Mouse (Mus musculus): Measurements from ENCODE around the gene Guca2a. TPM values are rescaled to one million over a fixed set of nuclear protein-coding genes. Genes with fewer than 3 reads are reported as not detected.

The Guca2a gene
- polyA plus RNA-seq, 1 experiment from 2014 or later = 1.5 TPM

- H3K9ac ChIP-seq (ENCODE audit: low read length) = no peak overlapping the region
- no peak overlapping the region for H3K4me2 ChIP-seq (ENCODE audit: low read depth, low read length)
- no peak overlapping the region for H3K4me3 ChIP-seq (ENCODE audit: low read length)
- H3K4me1 ChIP-seq (ENCODE audit: control insufficient read depth, insufficient read depth, low read length) = peaks cover 20% of the 10 kb centered on the region
- no peak overlapping the region for H3K27ac ChIP-seq (ENCODE audit: low read length)
- ATAC-seq (replicated peaks; ENCODE audit: extremely low read depth, insufficient read depth, low FRiP score) = no peak
- no peaks in the 10 kb centered on the region for H3K27me3 ChIP-seq (ENCODE audit: control insufficient read depth, insufficient read depth, low read length)
- 73% methylated on average over 8 of the region's 8 CpGs for WGBS
- no peaks in the 10 kb centered on the region for H3K36me3 ChIP-seq (ENCODE audit: control insufficient read depth, insufficient read depth)
- H3K9me3 ChIP-seq (replicated peaks; ENCODE audit: control insufficient read depth, low read length) = no peaks in the 10 kb centered on the region
Observed at GRCm38 (mm10) chr4:119660007-119660406, 22.5 kb downstream of the Guca2a start.

- Histone ChIP-seq H3K4me3 (ENCODE audit: low read length) (no peak overlapping the region), H3K9me3 (replicated peaks; ENCODE audit: control insufficient read depth, low read length) (no peaks in the 10 kb centered on the region), H3K9ac (ENCODE audit: low read length) (peak overlapping the region; percentile 10; the same call in 1 of the 2 replicates), H3K36me3 (ENCODE audit: control insufficient read depth, insufficient read depth) (no peaks in the 10 kb centered on the region), H3K4me2 (ENCODE audit: low read depth, low read length) (no peak overlapping the region), H3K4me1 (ENCODE audit: control insufficient read depth, insufficient read depth, low read length) (peaks cover 28% of the 10 kb centered on the region), H3K27me3 (ENCODE audit: control insufficient read depth, insufficient read depth, low read length) (no peaks in the 10 kb centered on the region), H3K27ac (ENCODE audit: low read length) (peak overlapping the region; percentile 91)
- 21% methylated on average over 4 of the region's 4 CpGs for WGBS
- ATAC-seq (replicated peaks; ENCODE audit: extremely low read depth, insufficient read depth, low FRiP score) = peak; percentile 92
Observed at GRCm38 (mm10) chr4:119662151-119662550, 24.6 kb downstream of the Guca2a start.

- 68% methylated on average over 7 of the region's 7 CpGs for WGBS
- no peaks in the 10 kb centered on the region for H3K9me3 ChIP-seq (replicated peaks; ENCODE audit: control insufficient read depth, low read length)
- H3K36me3 ChIP-seq (ENCODE audit: control insufficient read depth, insufficient read depth) = no peaks in the 10 kb centered on the region
- no peak for ATAC-seq (replicated peaks; ENCODE audit: extremely low read depth, insufficient read depth, low FRiP score)
- peak overlapping the region; percentile 36 for H3K9ac ChIP-seq (ENCODE audit: low read length)
- peaks cover 28% of the 10 kb centered on the region for H3K4me1 ChIP-seq (ENCODE audit: control insufficient read depth, insufficient read depth, low read length)
- no peaks in the 10 kb centered on the region for H3K27me3 ChIP-seq (ENCODE audit: control insufficient read depth, insufficient read depth, low read length)
- H3K27ac ChIP-seq (ENCODE audit: low read length) = peak overlapping the region; percentile 91
- no peak overlapping the region for H3K4me2 ChIP-seq (ENCODE audit: low read depth, low read length)
- H3K4me3 ChIP-seq (ENCODE audit: low read length) = no peak overlapping the region
Observed at GRCm38 (mm10) chr4:119662976-119663375, 25.5 kb downstream of the Guca2a start.

GRCm38 (mm10) chr4:119663409-119664095, 26.0 kb downstream of the Guca2a start:
- H3K4me3 ChIP-seq (ENCODE audit: low read length) = no peak overlapping the region
- H3K4me2 ChIP-seq (ENCODE audit: low read depth, low read length) = no peak overlapping the region
- H3K9me3 ChIP-seq (replicated peaks; ENCODE audit: control insufficient read depth, low read length) = no peaks in the 10 kb centered on the region
- peaks cover 28% of the 10 kb centered on the region for H3K4me1 ChIP-seq (ENCODE audit: control insufficient read depth, insufficient read depth, low read length)
- H3K36me3 ChIP-seq (ENCODE audit: control insufficient read depth, insufficient read depth) = no peaks in the 10 kb centered on the region
- no peak for ATAC-seq (replicated peaks; ENCODE audit: extremely low read depth, insufficient read depth, low FRiP score)
- H3K27me3 ChIP-seq (ENCODE audit: control insufficient read depth, insufficient read depth, low read length) = no peaks in the 10 kb centered on the region
- H3K9ac ChIP-seq (ENCODE audit: low read length) = no peak overlapping the region
- 90% methylated on average over 14 of the region's 14 CpGs for WGBS
- H3K27ac ChIP-seq (ENCODE audit: low read length) = peak overlapping the region; percentile 91; the same call in 1 of the 2 replicates

- H3K9me3 ChIP-seq (replicated peaks; ENCODE audit: control insufficient read depth, low read length) = no peaks in the 10 kb centered on the region
- H3K4me3 ChIP-seq (ENCODE audit: low read length) = no peak overlapping the region
- ATAC-seq (replicated peaks; ENCODE audit: extremely low read depth, insufficient read depth, low FRiP score) = no peak
- no peaks in the 10 kb centered on the region for H3K27me3 ChIP-seq (ENCODE audit: control insufficient read depth, insufficient read depth, low read length)
- no peak overlapping the region for H3K4me2 ChIP-seq (ENCODE audit: low read depth, low read length)
- no peak overlapping the region for H3K9ac ChIP-seq (ENCODE audit: low read length)
- no peaks in the 10 kb centered on the region for H3K36me3 ChIP-seq (ENCODE audit: control insufficient read depth, insufficient read depth)
- WGBS = 90% methylated on average over 2 of the region's 2 CpGs
- H3K4me1 ChIP-seq (ENCODE audit: control insufficient read depth, insufficient read depth, low read length) = peaks cover 28% of the 10 kb centered on the region
- H3K27ac ChIP-seq (ENCODE audit: low read length) = no peak overlapping the region
Observed at GRCm38 (mm10) chr4:119665166-119665565, 27.7 kb downstream of the Guca2a start.

- WGBS = 29% methylated on average over 8 of the region's 8 CpGs
- Histone ChIP-seq H3K4me1 (ENCODE audit: control insufficient read depth, insufficient read depth, low read length) (peaks cover 32% of the 10 kb centered on the region), H3K27ac (ENCODE audit: low read length) (peak overlapping the region; percentile 68)
Observed at GRCm38 (mm10) chr4:119666116-119666515, 28.6 kb downstream of the Guca2a start.

GRCm38 (mm10) chr4:119667454-119667853, 29.9 kb downstream of the Guca2a start:
- Histone ChIP-seq H3K9ac (ENCODE audit: low read length) (no peak overlapping the region), H3K4me1 (ENCODE audit: control insufficient read depth, insufficient read depth, low read length) (peaks cover 25% of the 10 kb centered on the region), H3K4me2 (ENCODE audit: low read depth, low read length) (no peak overlapping the region), H3K4me3 (ENCODE audit: low read length) (no peak overlapping the region), H3K36me3 (ENCODE audit: control insufficient read depth, insufficient read depth) (no peaks in the 10 kb centered on the region), H3K27me3 (ENCODE audit: control insufficient read depth, insufficient read depth, low read length) (no peaks in the 10 kb centered on the region), H3K27ac (ENCODE audit: low read length) (no peak overlapping the region), H3K9me3 (replicated peaks; ENCODE audit: control insufficient read depth, low read length) (no peaks in the 10 kb centered on the region)
- 27% methylated on average over 5 of the region's 5 CpGs for WGBS
- 0 out of 2 replicates have a peak, but pooled peaks have one; percentile 24 for ATAC-seq (replicated peaks; ENCODE audit: extremely low read depth, insufficient read depth, low FRiP score)

More at GRCm38 (mm10) chr4:119666116-119666515, 28.6 kb downstream of the Guca2a start:
- H3K9ac ChIP-seq (ENCODE audit: low read length) = no peak overlapping the region
- no peaks in the 10 kb centered on the region for H3K9me3 ChIP-seq (replicated peaks; ENCODE audit: control insufficient read depth, low read length)
- no peak overlapping the region for H3K4me3 ChIP-seq (ENCODE audit: low read length)
- H3K36me3 ChIP-seq (ENCODE audit: control insufficient read depth, insufficient read depth) = no peaks in the 10 kb centered on the region
- no peak for ATAC-seq (replicated peaks; ENCODE audit: extremely low read depth, insufficient read depth, low FRiP score)
- no peak overlapping the region for H3K4me2 ChIP-seq (ENCODE audit: low read depth, low read length)
- H3K27me3 ChIP-seq (ENCODE audit: control insufficient read depth, insufficient read depth, low read length) = no peaks in the 10 kb centered on the region

- Histone ChIP-seq H3K27me3 (ENCODE audit: control insufficient read depth, insufficient read depth, low read length) (no peaks in the 10 kb centered on the region), H3K36me3 (ENCODE audit: control insufficient read depth, insufficient read depth) (no peaks in the 10 kb centered on the region), H3K4me1 (ENCODE audit: control insufficient read depth, insufficient read depth, low read length) (peaks cover 19% of the 10 kb centered on the region), H3K4me3 (ENCODE audit: low read length) (no peak overlapping the region), H3K9ac (ENCODE audit: low read length) (no peak overlapping the region), H3K4me2 (ENCODE audit: low read depth, low read length) (no peak overlapping the region), H3K9me3 (replicated peaks; ENCODE audit: control insufficient read depth, low read length) (no peaks in the 10 kb centered on the region), H3K27ac (ENCODE audit: low read length) (no peak overlapping the region)
- no peak for ATAC-seq (replicated peaks; ENCODE audit: extremely low read depth, insufficient read depth, low FRiP score)
- WGBS = 81% methylated on average over 3 of the region's 3 CpGs
Observed at GRCm38 (mm10) chr4:119668185-119668584, 30.7 kb downstream of the Guca2a start.

GRCm38 (mm10) chr4:119668596-119668995, 31.1 kb downstream of the Guca2a start:
- Histone ChIP-seq H3K9me3 (replicated peaks; ENCODE audit: control insufficient read depth, low read length) (no peaks in the 10 kb centered on the region), H3K27me3 (ENCODE audit: control insufficient read depth, insufficient read depth, low read length) (no peaks in the 10 kb centered on the region), H3K4me2 (ENCODE audit: low read depth, low read length) (no peak overlapping the region), H3K9ac (ENCODE audit: low read length) (no peak overlapping the region), H3K4me1 (ENCODE audit: control insufficient read depth, insufficient read depth, low read length) (peaks cover 19% of the 10 kb centered on the region), H3K4me3 (ENCODE audit: low read length) (no peak overlapping the region), H3K27ac (ENCODE audit: low read length) (no peak overlapping the region), H3K36me3 (ENCODE audit: control insufficient read depth, insufficient read depth) (no peaks in the 10 kb centered on the region)
- 79% methylated on average over 4 of the region's 4 CpGs for WGBS
- ATAC-seq (replicated peaks; ENCODE audit: extremely low read depth, insufficient read depth, low FRiP score) = no peak

All from heart, embryonic 16.5 days (tissue).